Mouse (Mus musculus) midbrain, embryonic 11.5 days (tissue): Measurements from ENCODE around the gene Ces1b. TPM values are rescaled to one million over a fixed set of nuclear protein-coding genes. Genes with fewer than 3 reads are reported as not detected.

Experiments
- ATAC-seq: fragments of 200-750 bp; cut with Nextera tagmentation; 2 replicates; pipeline ENCODE4 v1.8.0; 2017; ENCODE audit warnings: moderate TSS enrichment, moderate library complexity; ENCODE audit not compliant: low FRiP score
- DNase-seq: peaks from one replicate; pipeline ENCODE4 v3.0.0; 2015; ENCODE audit warnings: low spot score; ENCODE audit errors: missing footprints
- H3K27ac ChIP-seq: fragments of 300-500 bp; sonication (generic); 2 replicates; pipeline ENCODE4 v1.5.1; 2014; ENCODE audit warnings: low read depth, low read length
- H3K27me3 ChIP-seq: fragments of 300-500 bp; sonication (generic); 2 replicates; pipeline ENCODE4 v1.6.1; 2014; ENCODE audit warnings: mild to moderate bottlenecking, low read length, moderate library complexity, mixed read lengths; ENCODE audit not compliant: control insufficient read depth, insufficient read depth
- H3K36me3 ChIP-seq: fragments of 300-500 bp; sonication (generic); 2 replicates; pipeline ENCODE4 v1.6.1; 2014; ENCODE audit warnings: mild to moderate bottlenecking, low read length, moderate library complexity, mixed read lengths; ENCODE audit not compliant: control insufficient read depth, insufficient read depth
- H3K4me1 ChIP-seq: fragments of 300-500 bp; sonication (generic); 2 replicates; pipeline ENCODE4 v1.6.1; 2014; ENCODE audit warnings: low read length; ENCODE audit not compliant: control insufficient read depth, insufficient read depth
- H3K4me2 ChIP-seq: fragments of 300-500 bp; sonication (generic); 2 replicates; pipeline ENCODE4 v1.6.1; 2014; ENCODE audit warnings: mild to moderate bottlenecking, moderate library complexity
- H3K4me3 ChIP-seq: fragments of 300-500 bp; sonication (generic); 2 replicates; pipeline ENCODE4 v1.5.1; 2014; ENCODE audit warnings: low read depth, low read length
- H3K9ac ChIP-seq: fragments of 300-500 bp; sonication (generic); 2 replicates; pipeline ENCODE4 v1.6.1; 2014; ENCODE audit warnings: low read length
- H3K9me3 ChIP-seq: fragments of 300-500 bp; sonication (generic); 2 replicates; pipeline ENCODE4 v1.6.1; 2016; ENCODE audit warnings: low read length; ENCODE audit not compliant: control insufficient read depth
- WGBS: fragments of 180-500 bp; shearing (Covaris S2); extraction: QIAGEN DNeasy Blood & Tissue Kit; methylation state at CpG from one replicate; pipeline ENCODE4 v1.1.7; 2014; 5-methylcytosine and 5-hydroxymethylcytosine counted together
- polyA plus RNA-seq: library from polyadenylated mRNA; unstranded; fragments of >200 nt; fragmentation: Nextera tagmentation; extraction: Ambion mirVana; gene quantifications from 2 replicates; pipeline ENCODE4 v1.2.1, GENCODE M21; 2014

Gene Ces1b
- polyA plus RNA-seq, 1 experiment from 2014 or later = not detected

- Histone ChIP-seq H3K27ac (no peak overlapping the region), H3K9ac (no peak overlapping the region), H3K9me3 (no peaks in the 10 kb centered on the region), H3K4me2 (no peak overlapping the region), H3K4me3 (no peak overlapping the region), H3K27me3 (no peaks in the 10 kb centered on the region), H3K4me1 (no peaks in the 10 kb centered on the region), H3K36me3 (no peaks in the 10 kb centered on the region)
- DNase-seq (no peak), ATAC-seq (no peak)
- WGBS = 70% methylated on average over 5 of the region's 5 CpGs
Measured at GRCm38 (mm10) chr8:93021738-93022137, 58.1 kb downstream of the Ces1b start.

GRCm38 (mm10) chr8:93014300-93014699, 65.5 kb downstream of the Ces1b start:
- no peaks in the 10 kb centered on the region for H3K27me3 ChIP-seq
- no peak overlapping the region for H3K4me2 ChIP-seq
- no peak overlapping the region for H3K4me3 ChIP-seq
- DNase-seq (no peak), ATAC-seq (no peak)
- H3K9ac ChIP-seq = no peak overlapping the region
- whole genome bisulfite sequencing = 85% methylated on average over 4 of the region's 4 CpGs
- no peaks in the 10 kb centered on the region for H3K9me3 ChIP-seq
- no peaks in the 10 kb centered on the region for H3K4me1 ChIP-seq
- no peak overlapping the region for H3K27ac ChIP-seq
- H3K36me3 ChIP-seq = no peaks in the 10 kb centered on the region

- Histone ChIP-seq H3K9me3 (no peaks in the 10 kb centered on the region), H3K27ac (no peak overlapping the region), H3K4me3 (no peak overlapping the region), H3K4me1 (no peaks in the 10 kb centered on the region), H3K4me2 (no peak overlapping the region), H3K9ac (no peak overlapping the region), H3K27me3 (no peaks in the 10 kb centered on the region), H3K36me3 (no peaks in the 10 kb centered on the region)
- 79% methylated on average over 6 of the region's 6 CpGs for WGBS
- ATAC-seq (no peak), DNase-seq (peak; percentile 84)
Measured at GRCm38 (mm10) chr8:93012226-93012625, 67.6 kb downstream of the Ces1b start.

GRCm38 (mm10) chr8:93011439-93011838, 68.4 kb downstream of the Ces1b start:
- Histone ChIP-seq H3K9ac (no peak overlapping the region), H3K4me3 (no peak overlapping the region), H3K27ac (no peak overlapping the region), H3K9me3 (no peaks in the 10 kb centered on the region), H3K27me3 (no peaks in the 10 kb centered on the region), H3K36me3 (no peaks in the 10 kb centered on the region), H3K4me1 (no peaks in the 10 kb centered on the region), H3K4me2 (no peak overlapping the region)
- ATAC-seq (peak; percentile 82), DNase-seq (peak; percentile 99)
- WGBS = 10% methylated on average over 9 of the region's 9 CpGs

- WGBS = 34% methylated on average over 5 of the region's 5 CpGs
- no peak overlapping the region for H3K4me3 ChIP-seq
- no peak overlapping the region for H3K9ac ChIP-seq
- no peaks in the 10 kb centered on the region for H3K9me3 ChIP-seq
- peak; percentile 98 for DNase-seq
- H3K4me2 ChIP-seq = no peak overlapping the region
- no peaks in the 10 kb centered on the region for H3K4me1 ChIP-seq
- no peaks in the 10 kb centered on the region for H3K27me3 ChIP-seq
- ATAC-seq = no peak
- H3K27ac ChIP-seq = no peak overlapping the region
- H3K36me3 ChIP-seq = no peaks in the 10 kb centered on the region
Measured at GRCm38 (mm10) chr8:93010286-93010685, 69.5 kb downstream of the Ces1b start.

Other genes starting within 250 kb of the Ces1b start
- gene Lpcat2, start 224.7 kb downstream of the Ces1b start, polyA plus RNA-seq = 2.7 and 2.8 TPM in 2 replicates
- gene Capns2, start 178.6 kb downstream of the Ces1b start, polyA plus RNA-seq = 0.18 TPM in 1 of 2 replicates, not detected in the other
- 0.03 TPM in 1 of 2 replicates, not detected in the other for gene Slc6a2, start 119.9 kb downstream of the Ces1b start, polyA plus RNA-seq
- gene Ces1a, start 31.8 kb downstream of the Ces1b start, polyA plus RNA-seq = not detected in 2 replicates
- gene Ces1c, start 51.3 kb upstream of the Ces1b start, polyA plus RNA-seq = not detected in 2 replicates
- gene Ces1d, start 117.8 kb upstream of the Ces1b start, polyA plus RNA-seq = 0.32 TPM in 1 of 2 replicates, not detected in the other
- not detected in 2 replicates for gene Ces1e, start 149.6 kb upstream of the Ces1b start, polyA plus RNA-seq
- not detected in 2 replicates for gene Ces1f, start 199.7 kb upstream of the Ces1b start, polyA plus RNA-seq